Mouse (Mus musculus) bone marrow, adult 2 months (tissue): ENCODE measurements around the gene H2-M5.

Source experiments
- CTCF ChIP-seq: fragments of 200-500 bp; IDR thresholded peaks from 2 replicates; pipeline ENCODE4 v1.5.1; 2011; ENCODE audit warnings: low read length, control low read depth; ENCODE audit not compliant: control insufficient read depth, insufficient read depth
- POLR2A ChIP-seq: fragments of 200-500 bp; IDR thresholded peaks from 2 replicates; pipeline ENCODE4 v1.6.1; 2011; ENCODE audit warnings: low read depth, mild to moderate bottlenecking, control low read depth, low read length, borderline replicate concordance; ENCODE audit not compliant: control insufficient read depth

GRCm38 (mm10) chr17:37022628-37023576, 33.6 kb upstream of the H2-M5 start, which contains the start of gene Mog:
- no peak for TF ChIP-seq POLR2A
- no peak for TF ChIP-seq CTCF
